Mouse (Mus musculus): ENCODE data around the gene Hypk.

- TF ChIP-seq EP300 (optimal IDR thresholded peaks at IDR 0.05) (no peak), CTCF (IDR thresholded peaks at IDR 0.05; ENCODE audit: low read depth) (no peak)
Observed at GRCm38 (mm10) chr2:121446506-121446905, 6.6 kb upstream of the Hypk start.
